Mouse (Mus musculus) stomach, embryonic 16.5 days (tissue): ENCODE data around the gene Cep72. TPM values are rescaled to one million over a fixed set of nuclear protein-coding genes. Genes with fewer than 3 reads are reported as not detected.

Experiments
- ATAC-seq: fragments of 200-750 bp; cut with Nextera tagmentation; 2 replicates; pipeline ENCODE4 v1.8.0; 2017; ENCODE audit warnings: moderate number of reproducible peaks, moderate TSS enrichment; ENCODE audit not compliant: insufficient read depth, low FRiP score
- H3K27ac ChIP-seq: fragments of 300-500 bp; sonication (generic); 2 replicates; pipeline ENCODE4 v1.5.1; 2014; ENCODE audit warnings: low read length
- H3K27me3 ChIP-seq: fragments of 300-500 bp; sonication (generic); 2 replicates; pipeline ENCODE4 v1.6.1; 2014; ENCODE audit warnings: low read length, control low read depth, mixed read lengths; ENCODE audit not compliant: control insufficient read depth, insufficient read depth
- H3K36me3 ChIP-seq: fragments of 300-500 bp; sonication (generic); 2 replicates; pipeline ENCODE4 v1.6.1; 2014; ENCODE audit warnings: low read length; ENCODE audit not compliant: control insufficient read depth, insufficient read depth
- H3K4me1 ChIP-seq: fragments of 300-500 bp; sonication (generic); 2 replicates; pipeline ENCODE4 v1.6.1; 2014; ENCODE audit warnings: low read length, control low read depth, mixed read lengths; ENCODE audit not compliant: control insufficient read depth, insufficient read depth
- H3K4me2 ChIP-seq: fragments of 300-500 bp; sonication (generic); 2 replicates; pipeline ENCODE4 v1.6.1; 2014; ENCODE audit warnings: low read depth, low read length, mixed read lengths
- H3K4me3 ChIP-seq: fragments of 300-500 bp; sonication (generic); replicated peaks from 2 replicates; pipeline ENCODE4 v1.5.1; 2014; ENCODE audit warnings: mild to moderate bottlenecking, low read length
- H3K9ac ChIP-seq: fragments of 300-500 bp; sonication (generic); 2 replicates; pipeline ENCODE4 v1.6.1; 2014; ENCODE audit warnings: low read length
- H3K9me3 ChIP-seq: fragments of 300-500 bp; sonication (generic); replicated peaks from 2 replicates; pipeline ENCODE4 v1.6.1; 2016; ENCODE audit warnings: low read length, control low read depth; ENCODE audit not compliant: control insufficient read depth
- WGBS: fragments of 180-500 bp; shearing (Covaris S2); extraction: QIAGEN DNeasy Blood & Tissue Kit; methylation state at CpG from one replicate; pipeline ENCODE4 v1.1.7; 2014; 5-methylcytosine and 5-hydroxymethylcytosine counted together
- polyA plus RNA-seq: library from polyadenylated mRNA; unstranded; fragments of >200 nt; fragmentation: Nextera tagmentation; extraction: Ambion mirVana; gene quantifications from 2 replicates; pipeline ENCODE4 v1.2.1, GENCODE M21; 2015

The Cep72 gene
- 11.6 and 13.1 TPM in 2 replicates for polyA plus RNA-seq

DNA sequence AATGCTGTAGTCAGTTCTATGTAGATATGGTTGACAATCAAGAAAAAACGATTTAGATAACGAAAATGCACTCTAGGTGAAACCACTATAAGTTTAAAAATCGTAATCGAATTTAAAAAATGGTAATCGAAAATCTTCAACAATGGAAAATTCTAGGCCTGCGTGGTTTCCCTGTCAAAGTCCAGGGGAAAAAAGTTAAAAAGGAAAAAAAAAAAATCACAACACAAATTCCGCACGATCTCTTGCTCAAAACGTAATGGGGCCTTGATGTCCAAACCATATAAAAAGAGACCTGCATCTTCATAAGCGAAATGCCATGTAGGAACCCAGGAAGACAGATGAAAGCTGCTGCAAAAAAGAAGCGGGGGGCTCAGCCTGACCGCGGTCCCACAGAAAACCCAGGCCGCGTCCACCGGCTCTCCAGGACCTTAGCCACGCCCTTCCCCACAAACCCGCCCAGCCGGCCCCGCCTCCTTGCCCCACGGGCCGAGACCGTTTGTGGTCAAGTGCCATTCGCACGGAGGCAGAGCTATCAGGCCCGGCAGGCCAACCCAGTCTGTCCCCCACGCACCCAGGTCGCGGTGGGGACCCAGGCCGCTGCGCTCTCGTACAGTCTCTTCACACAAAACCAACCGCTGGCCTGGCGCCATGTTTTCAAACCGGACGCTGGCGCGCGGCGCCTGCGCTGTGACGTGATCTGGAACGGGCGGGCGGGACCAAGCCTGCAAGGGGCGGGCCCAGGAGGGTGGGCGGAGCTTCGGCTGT, at the start of gene Cep72:
Gene Cep72, minus strand, starts transcription at position 687 of the 765 bp plus-strand sequence.
- peak; percentile 99 for ATAC-seq
- Histone ChIP-seq H3K27me3 (no peaks in the 10 kb centered on the region), H3K4me2 (peak within 1 kb of the TSS; percentile 57), H3K9ac (peak within 1 kb of the TSS; percentile 87), H3K36me3 (0 out of 2 replicates have a peak, but pooled peaks cover 4% of the 10 kb centered on the region), H3K4me3 (peak within 1 kb of the TSS; percentile 78), H3K27ac (peak within 1 kb of the TSS; percentile 88), H3K4me1 (0 out of 2 replicates have a peak, but pooled peaks cover 2% of the 10 kb centered on the region), H3K9me3 (no peaks in the 10 kb centered on the region)
- 3% methylated on average over 48 of the region's 48 CpGs for WGBS

DNA sequence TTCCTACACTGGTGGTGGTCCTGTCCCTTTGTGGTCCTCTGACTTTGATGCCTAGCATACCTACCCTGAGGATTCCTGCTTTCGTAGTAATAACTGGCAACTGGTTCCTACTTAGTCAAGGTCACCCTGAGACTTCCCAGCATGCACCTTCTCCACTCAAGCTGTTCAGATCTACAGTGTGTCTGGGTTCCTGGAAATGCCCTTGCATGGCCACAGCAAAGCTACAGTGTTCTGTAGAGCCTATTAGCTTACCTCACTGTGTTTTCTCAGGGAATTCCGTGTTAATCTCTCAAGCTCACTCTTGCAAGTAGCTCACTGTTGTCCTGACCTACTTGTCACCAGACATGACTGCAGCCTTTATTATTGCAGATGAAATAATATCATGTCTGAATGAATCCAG, 45.3 kb upstream of the Cep72 start:
- ATAC-seq = no peak

DNA sequence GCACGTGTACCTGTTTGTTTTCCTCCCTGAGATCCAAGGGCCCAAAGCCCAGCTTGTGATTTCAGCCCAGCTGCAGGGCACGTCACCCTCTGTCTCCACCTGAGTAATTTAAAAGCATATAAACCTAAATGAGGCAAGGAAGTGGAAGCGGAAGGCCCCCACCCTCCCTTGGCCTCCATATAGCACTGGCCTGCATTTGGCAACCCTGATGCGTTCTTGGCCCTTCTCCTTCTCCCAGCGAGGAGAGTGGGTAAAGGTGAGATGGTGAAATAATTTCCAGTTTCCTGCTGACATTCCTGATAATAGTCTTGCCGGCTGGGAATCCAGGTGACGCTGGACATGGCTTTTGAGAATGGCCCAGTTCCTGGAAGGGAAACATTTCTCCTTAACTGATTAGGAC, 42.3 kb upstream of the Cep72 start:
- 74% methylated on average over 7 of the region's 7 CpGs for WGBS
- H3K4me3 ChIP-seq = no peak overlapping the region
- H3K4me1 ChIP-seq = no peaks in the 10 kb centered on the region
- H3K36me3 ChIP-seq = no peaks in the 10 kb centered on the region
- no peak for ATAC-seq
- H3K4me2 ChIP-seq = no peak overlapping the region
- H3K9ac ChIP-seq = no peak overlapping the region
- H3K27me3 ChIP-seq = no peaks in the 10 kb centered on the region
- no peak overlapping the region for H3K27ac ChIP-seq
- H3K9me3 ChIP-seq = no peaks in the 10 kb centered on the region

More for the DNA sequence above, 45.3 kb upstream of the Cep72 start:
- H3K9me3 ChIP-seq = no peaks in the 10 kb centered on the region
- no peak overlapping the region for H3K27ac ChIP-seq
- no peak overlapping the region for H3K9ac ChIP-seq
- H3K36me3 ChIP-seq = no peaks in the 10 kb centered on the region
- H3K4me1 ChIP-seq = no peaks in the 10 kb centered on the region
- no peaks in the 10 kb centered on the region for H3K27me3 ChIP-seq
- no peak overlapping the region for H3K4me3 ChIP-seq
- no peak overlapping the region for H3K4me2 ChIP-seq
- WGBS = 74% methylated on average over 2 of the region's 2 CpGs

DNA sequence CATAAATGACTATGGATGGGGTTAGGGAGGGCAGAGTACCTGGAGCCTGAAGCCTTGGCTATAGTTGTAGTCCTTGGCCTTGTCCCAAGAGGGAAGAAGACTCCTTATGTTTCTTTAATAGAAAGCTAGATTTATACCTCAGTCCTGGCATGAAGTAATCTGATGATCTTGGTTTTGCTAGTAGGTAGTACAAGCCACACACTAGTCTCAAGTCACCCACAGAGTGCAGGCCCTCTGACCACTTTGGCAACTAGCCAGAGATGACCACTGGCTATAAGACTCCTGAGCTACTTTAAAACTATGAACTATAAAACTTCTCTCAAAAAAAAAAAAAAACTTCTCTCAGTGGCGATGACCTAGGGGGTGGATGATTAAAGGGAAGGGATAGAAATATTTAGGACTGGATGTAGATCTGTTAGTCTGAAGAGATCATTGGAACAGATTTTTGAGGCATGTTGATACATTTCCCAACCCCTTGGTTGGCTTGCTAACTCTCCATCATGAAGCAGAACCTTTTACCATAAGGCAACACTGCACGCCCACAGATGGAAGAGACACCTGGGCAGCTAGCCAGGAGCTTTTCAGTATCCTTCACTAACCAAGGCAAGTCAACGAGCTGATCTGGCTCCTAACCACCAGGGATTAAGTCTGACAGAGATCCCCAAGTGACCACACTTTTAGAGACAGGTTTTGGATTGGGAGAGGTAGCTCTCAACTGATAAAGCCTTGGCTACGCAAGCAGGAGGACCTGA, 40.9 kb upstream of the Cep72 start:
- 79% methylated on average over 4 of the region's 4 CpGs for WGBS
- H3K27ac ChIP-seq = no peak overlapping the region
- H3K36me3 ChIP-seq = no peaks in the 10 kb centered on the region
- no peak overlapping the region for H3K4me3 ChIP-seq
- H3K4me1 ChIP-seq = no peaks in the 10 kb centered on the region
- no peak overlapping the region for H3K4me2 ChIP-seq
- no peak for ATAC-seq
- H3K9me3 ChIP-seq = no peaks in the 10 kb centered on the region
- no peak overlapping the region for H3K9ac ChIP-seq
- no peaks in the 10 kb centered on the region for H3K27me3 ChIP-seq

DNA sequence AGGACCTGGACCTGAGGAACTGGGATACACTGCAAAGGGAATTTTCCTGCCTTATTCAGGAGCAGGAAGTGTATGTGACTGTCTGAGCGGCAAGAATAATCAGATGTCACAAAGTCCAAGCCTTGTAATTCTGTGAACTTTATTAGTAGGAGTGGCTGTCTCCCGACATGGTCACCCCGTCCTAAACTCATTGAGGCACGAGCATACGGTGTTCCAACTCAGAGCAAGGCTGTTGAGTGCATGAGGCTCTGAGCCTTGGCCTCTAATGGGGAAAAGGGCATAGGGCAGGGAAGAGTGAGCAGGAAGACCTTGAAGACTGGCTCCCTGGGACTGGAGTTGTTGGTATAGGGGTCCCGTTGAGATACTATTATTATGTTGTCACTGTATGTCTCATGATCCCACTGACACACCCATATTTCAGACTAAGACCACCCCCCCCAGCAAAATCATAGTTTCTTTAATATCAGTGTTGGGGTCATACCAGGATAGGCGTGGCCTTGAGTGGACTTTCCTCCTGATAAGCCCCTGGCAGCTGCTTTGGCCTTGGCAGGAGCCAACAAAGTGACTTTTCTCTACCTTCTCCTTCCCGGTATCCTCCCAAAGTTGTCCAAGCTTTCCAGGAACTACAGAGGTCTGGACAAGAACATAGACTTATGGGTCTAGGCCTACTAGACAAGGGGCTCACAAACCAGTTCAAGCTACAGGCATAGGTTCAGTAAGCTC, 40.2 kb upstream of the Cep72 start:
- Histone ChIP-seq H3K4me1 (no peaks in the 10 kb centered on the region), H3K27ac (no peak overlapping the region), H3K9me3 (no peaks in the 10 kb centered on the region), H3K4me2 (no peak overlapping the region), H3K4me3 (no peak overlapping the region), H3K27me3 (no peaks in the 10 kb centered on the region), H3K9ac (no peak overlapping the region), H3K36me3 (no peaks in the 10 kb centered on the region)
- WGBS = 83% methylated on average over 8 of the region's 8 CpGs
- ATAC-seq = peak; percentile 68; the same call in 1 of the 2 replicates

DNA sequence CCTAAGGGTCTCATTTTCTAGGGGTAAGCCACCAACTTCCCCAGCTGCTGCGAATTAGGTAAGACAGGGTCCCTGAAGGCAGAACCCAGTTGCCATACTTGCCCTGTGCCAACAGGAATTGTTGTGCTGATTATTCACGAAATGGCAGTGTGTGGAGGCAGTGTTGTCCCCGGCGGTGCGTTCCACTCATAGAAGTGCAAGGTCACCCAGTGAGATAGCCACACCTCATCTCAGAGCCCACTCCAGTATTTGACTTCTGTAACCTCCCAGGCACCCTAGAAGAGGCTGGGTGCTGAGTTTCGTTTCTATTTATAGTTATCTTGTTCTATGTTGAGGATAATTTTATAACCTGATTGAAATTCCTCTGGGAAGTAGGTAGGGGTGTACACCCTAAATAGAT, 36.8 kb upstream of the Cep72 start:
- Histone ChIP-seq H3K9me3 (no peaks in the 10 kb centered on the region), H3K4me2 (no peak overlapping the region), H3K4me1 (no peaks in the 10 kb centered on the region), H3K36me3 (no peaks in the 10 kb centered on the region), H3K9ac (no peak overlapping the region), H3K27me3 (no peaks in the 10 kb centered on the region), H3K27ac (no peak overlapping the region), H3K4me3 (no peak overlapping the region)
- WGBS = 69% methylated on average over 6 of the region's 6 CpGs
- no peak for ATAC-seq

DNA sequence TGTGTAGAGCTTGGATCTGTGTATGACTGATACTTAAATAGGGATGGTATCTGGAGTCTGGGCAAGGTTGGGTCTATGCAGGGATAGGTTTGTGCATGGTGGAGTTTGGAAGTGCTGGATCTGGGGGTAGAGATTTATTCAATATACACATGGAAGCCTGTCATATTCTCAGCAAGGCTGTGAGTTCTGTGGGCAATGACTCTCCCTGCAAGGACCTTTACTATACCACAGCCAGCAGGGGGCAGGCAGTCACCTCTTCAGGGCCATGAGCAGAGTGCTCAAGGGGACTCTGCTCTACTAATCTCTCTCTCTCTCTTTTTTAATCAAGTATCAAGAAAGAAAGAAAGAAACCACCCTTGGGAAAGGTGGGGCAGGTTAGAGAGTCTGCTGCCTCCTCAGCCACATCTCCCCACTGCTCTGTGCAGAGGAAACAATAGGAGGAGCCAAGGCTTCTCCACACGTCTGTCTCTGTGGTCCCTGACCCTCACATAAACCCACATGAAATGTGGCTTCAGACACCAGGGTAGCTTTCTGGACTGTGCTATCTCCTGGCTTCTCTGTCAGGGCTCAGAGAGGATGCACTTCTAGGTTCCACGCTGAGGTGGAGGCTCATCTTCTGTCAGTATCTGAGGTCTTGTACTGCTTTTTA, 34.7 kb upstream of the Cep72 start:
- no peak overlapping the region for H3K27ac ChIP-seq
- H3K9ac ChIP-seq = no peak overlapping the region
- no peaks in the 10 kb centered on the region for H3K9me3 ChIP-seq
- no peak overlapping the region for H3K4me2 ChIP-seq
- no peaks in the 10 kb centered on the region for H3K4me1 ChIP-seq
- no peaks in the 10 kb centered on the region for H3K36me3 ChIP-seq
- 32% methylated on average over 2 of the region's 2 CpGs for WGBS
- peak; percentile 68; the same call in 1 of the 2 replicates for ATAC-seq
- H3K4me3 ChIP-seq = no peak overlapping the region
- H3K27me3 ChIP-seq = no peaks in the 10 kb centered on the region

DNA sequence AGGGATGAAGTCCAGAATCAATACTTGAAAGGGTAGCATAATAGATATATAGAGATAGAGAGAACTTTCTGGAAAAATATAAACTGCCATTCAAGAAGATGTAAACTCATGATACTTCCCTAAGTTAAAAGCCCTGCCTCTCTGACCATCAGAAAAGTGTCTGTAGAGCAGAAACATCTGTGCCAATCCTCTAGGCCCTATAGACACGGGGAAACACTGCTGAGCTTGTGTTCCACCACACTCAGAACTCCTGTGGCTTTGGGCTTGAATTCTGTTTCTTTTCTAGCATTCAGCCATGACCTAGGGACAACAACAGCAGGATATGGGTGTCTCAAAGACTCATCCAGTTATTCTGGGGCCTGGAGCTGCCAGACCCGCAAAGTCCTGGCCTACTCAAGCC, 33.8 kb upstream of the Cep72 start:
- no peaks in the 10 kb centered on the region for H3K36me3 ChIP-seq
- H3K27ac ChIP-seq = no peak overlapping the region
- ATAC-seq = no peak
- H3K4me2 ChIP-seq = no peak overlapping the region
- H3K9me3 ChIP-seq = no peaks in the 10 kb centered on the region
- no peaks in the 10 kb centered on the region for H3K4me1 ChIP-seq
- H3K9ac ChIP-seq = no peak overlapping the region
- no peak overlapping the region for H3K4me3 ChIP-seq
- H3K27me3 ChIP-seq = no peaks in the 10 kb centered on the region
- 56% methylated on average over 2 of the region's 2 CpGs for WGBS
